Mouse (Mus musculus): ENCODE data around the gene Perm1.

Perm1 gene

DNA sequence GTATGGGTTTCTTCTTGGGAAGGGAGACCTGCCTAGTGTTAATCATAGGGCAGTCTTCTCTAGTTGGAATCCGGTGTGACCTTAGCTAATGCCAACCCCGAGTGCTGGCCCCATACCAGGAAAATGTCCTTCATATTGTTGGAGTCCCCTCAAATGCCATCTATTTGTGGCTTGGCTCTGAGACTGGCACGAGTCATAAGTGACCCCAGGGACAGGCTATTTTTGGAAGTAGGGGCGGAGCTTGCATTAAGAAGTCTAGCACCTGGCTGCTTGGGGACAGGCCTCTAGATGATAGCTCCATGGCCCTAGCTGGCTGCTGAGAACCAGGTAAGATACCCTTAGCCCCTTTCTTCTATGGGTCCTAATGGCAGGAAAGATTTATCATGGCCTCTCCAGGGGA is at the start of gene Perm1:
Gene Perm1 (plus strand): TSS at position 220 of the 400 bp plus-strand sequence.
- no peak for DNase-seq

DNA sequence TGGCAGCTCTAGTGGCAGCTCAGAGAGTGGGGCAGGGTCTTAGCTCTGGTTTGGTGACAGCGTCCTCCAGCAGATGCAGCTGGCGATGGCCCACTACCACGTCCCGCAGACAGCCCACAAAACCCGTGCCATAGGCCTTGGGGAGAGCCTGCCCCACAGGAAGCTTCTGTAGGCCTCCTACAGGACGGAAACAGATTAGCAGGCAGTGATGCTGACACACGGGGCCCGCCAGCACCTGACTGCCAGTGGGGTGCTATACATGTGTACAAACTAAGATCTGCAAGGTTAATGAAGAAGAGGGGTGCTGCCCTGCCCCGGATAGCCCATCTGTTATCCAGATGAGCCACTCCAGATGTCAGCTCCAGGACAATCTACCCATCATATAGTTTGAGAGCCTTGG is 49.2 kb upstream of the Perm1 start:
- DNase-seq = no peak

DNA sequence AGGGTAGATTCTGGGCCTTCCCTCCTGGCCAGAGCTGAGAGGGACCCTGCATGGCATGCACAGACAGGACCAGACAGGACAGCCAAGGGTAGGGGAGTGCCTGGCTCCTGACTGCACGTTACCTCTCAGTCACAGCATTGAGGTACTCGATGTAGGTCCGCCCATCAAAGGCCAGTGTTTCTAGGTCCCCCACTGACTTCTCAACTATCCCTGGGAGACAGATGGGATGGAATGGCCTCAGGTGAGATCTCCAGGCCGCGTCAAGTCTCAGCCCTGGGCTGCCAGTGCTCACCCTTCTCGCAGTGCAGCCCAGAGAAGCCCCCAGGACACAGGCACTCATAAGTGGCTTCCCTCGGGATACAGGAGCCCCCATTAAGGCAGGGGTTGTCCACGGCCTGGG is 47.1 kb upstream of the Perm1 start:
- DNase-seq = no peak

DNA sequence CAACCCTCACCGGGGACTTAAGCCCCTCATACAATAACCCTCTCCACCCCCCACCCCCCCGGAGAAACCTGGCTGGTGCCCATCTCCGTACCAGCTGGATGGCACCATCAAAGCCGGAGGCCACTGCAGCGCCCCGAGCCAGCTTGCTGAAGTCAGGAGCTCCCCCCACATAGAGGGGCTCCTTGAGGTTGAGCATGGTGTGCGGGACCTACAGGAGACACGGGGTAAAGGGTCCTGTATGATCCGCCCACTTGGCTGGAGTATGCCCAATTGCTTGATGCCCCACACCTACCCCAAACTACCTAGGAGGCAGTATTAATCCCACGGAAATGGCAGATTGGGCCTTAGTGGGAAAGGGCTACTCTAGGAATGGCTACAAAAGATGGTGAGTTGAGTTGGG is 46.5 kb upstream of the Perm1 start:
- DNase-seq = no peak

DNA sequence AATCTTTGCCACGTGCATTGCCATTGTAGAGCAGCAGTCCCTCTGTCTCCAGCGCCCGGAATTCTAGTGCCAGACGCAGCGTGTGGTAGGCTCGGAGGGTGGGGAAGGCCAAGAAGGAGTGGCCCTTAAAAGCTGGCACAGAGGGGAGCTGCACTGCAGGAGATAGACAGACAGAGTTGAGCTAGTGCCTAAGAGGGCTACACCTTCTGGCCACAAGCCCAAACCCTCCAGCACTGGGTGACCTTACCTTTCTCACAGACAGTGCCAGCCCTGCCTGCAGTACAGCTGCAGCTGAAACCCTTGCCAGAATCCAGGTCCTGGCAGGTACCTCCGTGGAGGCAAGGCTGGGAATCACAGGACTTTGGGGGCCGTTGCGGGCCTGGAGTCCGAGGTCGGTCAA is 43.8 kb upstream of the Perm1 start:
- DNase-seq = no peak

DNA sequence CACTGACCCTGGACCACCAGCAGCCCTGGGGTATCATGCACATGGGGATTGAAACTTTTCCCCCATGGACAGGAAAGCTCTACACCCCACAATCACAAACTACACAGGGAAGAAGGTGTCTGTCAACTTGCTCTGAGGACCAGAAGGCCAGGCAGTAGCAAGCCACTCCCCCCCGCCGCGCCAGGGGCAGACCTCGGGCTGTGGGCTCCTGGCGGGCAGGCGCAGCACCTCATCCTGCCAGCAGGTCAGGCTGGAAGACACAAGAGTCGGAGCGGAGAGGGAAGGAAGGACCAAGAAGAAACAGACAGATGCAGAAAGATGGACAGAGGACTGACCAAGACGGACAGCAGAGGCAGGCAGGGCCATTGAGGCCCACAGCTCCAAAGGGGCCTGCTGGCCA is 38.0 kb upstream of the Perm1 start:
- no peak for DNase-seq

DNA sequence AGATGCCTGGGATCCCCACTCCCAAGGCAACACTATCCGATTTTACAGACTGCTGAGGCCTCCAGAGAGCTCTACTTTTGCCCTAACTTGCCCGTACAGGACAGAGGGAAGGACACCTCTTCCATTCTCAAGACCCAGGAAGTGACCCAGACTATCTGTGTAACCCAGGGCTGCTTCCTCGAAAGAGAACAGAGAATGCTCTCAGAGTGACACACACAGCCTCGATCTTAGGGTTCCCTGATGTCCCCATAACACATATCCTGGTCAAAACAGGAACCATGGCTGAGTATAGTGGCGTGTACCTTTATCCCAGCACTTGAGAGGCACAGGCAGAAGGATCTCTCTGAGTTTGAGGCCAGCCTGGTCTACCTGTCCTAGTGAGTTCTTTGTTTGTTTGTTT is 31.9 kb upstream of the Perm1 start:
- DNase-seq = no peak

DNA sequence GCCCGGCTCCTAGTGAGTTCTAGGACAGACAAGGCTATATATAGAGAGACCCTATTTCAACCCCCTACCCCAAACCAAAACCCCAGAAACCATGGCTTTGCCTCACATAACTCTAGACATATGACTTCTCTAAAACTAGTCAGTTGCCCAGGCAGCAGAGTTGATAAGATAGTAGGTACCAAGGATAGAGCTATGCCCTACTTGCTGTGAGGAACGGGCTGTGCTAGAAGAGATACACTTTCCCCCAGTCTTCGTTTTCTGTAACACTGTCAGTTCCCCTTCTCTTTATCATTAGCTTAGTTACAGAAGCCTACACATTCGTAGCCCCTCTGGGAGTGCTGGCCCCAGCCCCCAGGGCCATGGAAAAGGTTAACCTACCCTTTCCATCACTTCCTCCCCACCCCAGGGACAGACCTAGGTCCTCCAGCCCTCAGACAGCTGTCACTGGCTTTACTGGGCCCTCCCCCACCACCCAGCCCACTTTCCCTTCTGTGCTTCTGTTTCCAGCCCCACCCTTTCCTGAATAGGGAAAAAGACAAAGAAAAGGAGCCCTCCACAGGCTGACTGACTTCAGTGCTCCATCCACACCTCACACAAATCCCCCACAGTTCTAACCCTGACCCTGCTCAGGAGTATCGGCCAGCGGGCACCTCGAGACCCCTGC is 31.2 kb upstream of the Perm1 start:
- DNase-seq = no peak

DNA sequence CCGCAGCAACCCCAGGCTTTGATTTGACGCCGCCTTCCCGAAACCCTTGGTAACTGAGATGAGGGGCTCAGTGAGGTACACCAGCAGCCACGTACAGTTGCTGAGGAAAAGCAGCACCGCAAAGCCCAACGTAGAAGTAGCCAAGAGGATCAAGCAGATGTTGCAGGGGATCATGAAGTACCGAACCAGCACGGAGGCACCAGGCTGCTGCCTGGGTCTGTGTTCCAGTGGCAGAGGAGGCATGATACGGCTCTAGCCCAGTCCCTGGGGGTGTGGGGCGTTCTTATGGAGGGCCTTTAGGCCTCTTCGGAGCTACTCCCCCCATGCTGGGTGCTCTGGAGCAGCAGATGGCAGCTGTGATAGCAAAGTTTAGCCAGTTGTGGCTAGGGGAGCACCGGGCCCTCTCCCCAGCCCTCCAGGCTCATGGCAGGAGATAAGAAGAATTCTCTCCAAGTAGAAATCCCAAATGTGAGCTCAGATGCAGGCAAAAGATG is 30.2 kb upstream of the Perm1 start:
- DNase-seq = peak; percentile 41

DNA sequence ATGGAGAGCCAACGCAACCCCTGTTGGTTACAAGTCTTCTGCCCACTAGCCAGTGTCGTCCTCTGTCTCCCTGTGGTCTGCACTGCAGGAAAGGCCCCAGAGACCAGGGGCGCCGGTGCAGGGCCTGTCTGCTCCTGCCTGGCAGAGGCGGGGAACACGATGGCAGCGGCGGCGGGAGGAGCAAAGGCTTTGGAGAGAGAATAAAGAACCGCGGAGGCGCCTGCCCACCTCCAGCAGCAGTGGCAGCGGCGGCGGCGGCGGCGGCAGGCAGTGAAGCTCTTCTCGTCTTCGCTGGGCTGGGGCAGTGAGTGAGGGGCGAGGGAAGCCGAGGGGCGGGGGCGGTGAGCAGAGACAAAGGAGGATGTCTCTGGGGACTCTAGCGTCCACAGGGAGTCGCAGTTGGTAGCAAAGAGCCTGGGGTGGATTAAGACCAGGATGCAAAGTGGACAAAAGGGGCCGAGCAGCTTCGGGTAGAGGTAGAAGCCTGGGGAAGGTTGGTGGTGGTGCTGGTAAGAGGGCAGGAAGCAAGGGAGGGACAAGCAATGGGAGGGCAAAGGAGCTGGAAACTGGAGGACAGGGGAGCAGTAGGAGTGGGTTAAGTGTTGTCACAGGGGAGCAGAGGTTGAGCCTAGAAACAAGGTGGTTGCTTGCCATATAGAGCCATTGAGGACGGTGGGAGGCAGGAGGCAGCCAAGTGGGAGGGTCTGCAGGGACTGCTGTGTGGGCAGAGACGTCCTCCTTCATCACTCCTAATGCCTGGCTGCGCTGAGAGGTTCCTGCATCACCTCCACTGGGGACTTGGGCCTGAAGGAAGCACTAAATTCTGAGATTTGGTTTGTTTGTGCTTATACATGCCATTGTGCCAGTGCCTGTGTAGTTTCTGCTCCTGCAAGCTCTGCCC is 29.5 kb upstream of the Perm1 start:
- DNase-seq = peak; percentile 71

DNA sequence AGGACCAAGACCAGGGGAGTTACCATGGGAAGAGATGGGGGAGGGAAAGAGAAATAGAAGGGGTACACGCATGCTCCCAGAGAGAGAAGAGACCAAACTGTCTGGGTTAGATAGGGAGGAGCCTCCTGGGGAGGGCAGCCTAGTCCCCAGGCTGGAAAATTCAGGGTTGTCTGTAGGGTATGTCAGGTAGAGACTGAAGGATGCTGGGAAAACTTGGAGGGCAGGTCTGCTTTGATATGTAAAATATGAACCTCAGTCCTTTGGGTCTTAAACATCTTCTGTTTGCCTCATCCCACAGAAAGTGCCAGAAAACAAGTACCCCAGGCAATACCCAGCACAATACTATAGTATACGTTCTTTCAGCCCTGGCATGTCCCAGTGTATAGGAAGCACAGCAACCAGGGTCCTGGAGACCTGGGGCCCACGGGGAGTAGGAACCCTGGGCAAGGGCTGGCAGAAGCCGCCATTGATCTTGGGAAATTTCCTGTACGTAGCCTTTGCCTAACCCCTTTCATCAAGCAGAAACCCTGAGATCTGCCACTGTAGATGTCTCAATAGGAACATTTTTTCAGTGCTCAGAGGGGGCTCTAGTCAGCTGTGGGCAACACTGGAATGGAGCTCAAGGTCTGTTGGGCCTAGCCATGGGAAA is 27.4 kb upstream of the Perm1 start:
- DNase-seq = no peak

DNA sequence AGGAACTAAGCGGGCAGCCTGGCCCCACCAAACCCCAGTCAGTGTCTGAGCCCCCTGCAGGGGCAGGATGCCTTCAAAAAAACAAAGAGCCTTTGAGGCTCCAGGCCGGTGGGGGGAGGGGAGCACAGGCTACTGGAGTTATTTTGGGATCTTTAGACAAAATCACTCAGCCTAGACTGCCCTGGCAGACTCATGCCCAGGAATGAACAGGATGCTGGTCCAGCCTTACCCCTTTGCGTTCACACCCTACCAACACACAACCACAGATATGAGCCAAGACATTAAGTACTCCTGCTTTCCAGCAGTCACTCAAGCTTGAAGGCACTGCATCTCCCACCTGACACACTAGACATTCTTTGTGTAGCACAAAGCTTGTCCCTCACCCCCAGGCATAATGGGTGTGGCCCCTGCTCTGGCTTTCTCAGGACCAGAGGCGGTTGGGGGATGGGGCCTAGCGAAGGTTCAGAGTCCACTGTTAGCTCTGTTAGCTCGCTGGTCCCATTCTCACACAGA is 26.8 kb upstream of the Perm1 start:
- DNase-seq = no peak

DNA sequence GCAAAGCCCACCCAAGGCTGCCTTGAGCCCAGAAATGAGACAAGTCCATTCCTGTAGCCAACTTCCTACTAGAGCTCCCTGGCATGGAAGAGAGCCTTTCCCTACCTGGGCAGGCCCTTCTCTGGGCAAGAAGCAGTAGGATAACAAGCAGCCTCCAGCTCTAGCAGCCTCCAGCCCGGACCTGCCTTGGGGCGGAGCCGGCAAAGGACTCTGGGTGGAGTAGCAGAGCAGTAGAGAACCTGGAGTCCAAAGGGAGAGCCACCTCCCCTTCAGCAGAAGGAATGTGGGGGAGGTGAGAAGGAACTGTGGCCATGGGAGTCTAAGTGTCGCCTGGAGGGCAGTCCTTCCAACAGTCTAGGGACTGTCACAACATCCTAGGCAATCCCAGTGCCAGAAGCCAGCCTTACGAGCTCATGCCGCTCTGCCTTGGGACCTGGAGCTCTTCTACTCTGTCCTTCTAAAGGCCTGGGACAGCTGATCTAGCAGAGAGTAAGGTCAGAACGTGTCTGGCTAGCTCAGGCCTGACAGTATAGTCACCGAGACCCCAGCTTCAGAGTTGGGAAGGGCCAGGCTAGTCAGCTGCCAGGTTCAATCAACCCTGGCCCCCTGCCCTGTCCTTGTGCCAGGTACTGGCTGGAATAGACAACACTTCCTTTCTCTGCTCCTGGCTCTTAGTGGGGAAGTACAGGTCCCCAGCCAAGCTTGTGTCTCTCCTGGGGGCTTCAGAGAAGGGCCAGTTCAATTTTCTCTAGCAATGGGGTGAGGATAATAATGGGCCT is 23.1 kb upstream of the Perm1 start:
- no peak for DNase-seq

DNA sequence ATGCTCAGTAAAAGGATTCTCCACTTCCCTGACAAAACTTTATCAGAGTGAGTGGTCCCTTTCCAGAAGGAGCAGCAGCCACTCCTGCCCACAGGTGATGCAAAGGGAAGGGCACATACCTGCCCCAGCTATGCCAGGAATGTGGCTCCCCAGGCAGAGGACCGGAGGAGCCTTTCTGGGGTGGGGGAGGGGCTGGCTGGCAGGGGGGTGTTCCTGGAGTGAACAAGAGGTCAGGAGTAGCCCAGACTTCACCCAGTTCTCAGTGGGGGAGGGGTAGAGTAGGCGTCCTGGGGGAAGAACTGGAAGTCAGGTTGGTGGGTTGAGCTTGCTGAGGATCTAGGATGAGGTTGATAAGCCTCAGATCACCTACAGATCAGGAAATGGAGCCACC is 22.5 kb upstream of the Perm1 start:
- no peak for DNase-seq

DNA sequence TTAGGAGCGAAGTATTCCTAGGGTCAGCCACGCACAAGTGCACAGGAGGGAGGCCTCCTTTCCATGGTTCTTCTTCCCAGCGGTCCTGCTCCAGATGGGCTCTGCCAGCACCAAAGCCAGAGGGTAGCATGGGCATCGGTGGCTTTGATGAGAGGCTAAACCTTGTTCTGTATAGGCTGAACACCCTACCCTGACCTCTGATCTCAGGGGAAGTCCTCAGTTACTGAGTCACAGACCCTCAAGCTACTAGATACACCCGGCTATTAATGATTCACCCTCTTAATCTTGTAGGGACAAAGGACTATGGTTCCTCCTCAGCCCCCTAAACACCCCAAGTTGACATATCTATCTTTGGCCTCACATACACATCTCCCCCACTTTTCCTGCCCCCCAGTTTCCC is 21.8 kb upstream of the Perm1 start:
- no peak for DNase-seq

DNA sequence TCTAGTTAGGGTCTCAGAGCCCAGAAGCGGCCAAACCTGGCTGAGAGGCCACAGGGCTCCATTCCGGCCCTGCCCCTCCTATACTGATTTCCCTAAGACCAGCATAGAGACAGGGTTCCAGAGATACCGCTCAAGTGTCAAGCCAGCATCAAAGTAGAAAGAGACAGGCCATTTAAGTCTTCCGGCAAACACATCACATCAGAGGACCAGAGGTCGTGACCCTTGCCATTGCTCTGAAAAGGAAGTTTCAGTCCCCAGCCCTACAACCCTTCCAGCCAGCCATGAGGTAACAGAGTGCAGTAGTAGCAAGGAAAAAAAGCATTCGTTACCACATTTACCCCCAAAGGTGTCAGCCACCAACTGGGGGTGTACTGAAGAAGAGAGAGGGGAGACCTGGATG is 21.3 kb upstream of the Perm1 start:
- DNase-seq = no peak

DNA sequence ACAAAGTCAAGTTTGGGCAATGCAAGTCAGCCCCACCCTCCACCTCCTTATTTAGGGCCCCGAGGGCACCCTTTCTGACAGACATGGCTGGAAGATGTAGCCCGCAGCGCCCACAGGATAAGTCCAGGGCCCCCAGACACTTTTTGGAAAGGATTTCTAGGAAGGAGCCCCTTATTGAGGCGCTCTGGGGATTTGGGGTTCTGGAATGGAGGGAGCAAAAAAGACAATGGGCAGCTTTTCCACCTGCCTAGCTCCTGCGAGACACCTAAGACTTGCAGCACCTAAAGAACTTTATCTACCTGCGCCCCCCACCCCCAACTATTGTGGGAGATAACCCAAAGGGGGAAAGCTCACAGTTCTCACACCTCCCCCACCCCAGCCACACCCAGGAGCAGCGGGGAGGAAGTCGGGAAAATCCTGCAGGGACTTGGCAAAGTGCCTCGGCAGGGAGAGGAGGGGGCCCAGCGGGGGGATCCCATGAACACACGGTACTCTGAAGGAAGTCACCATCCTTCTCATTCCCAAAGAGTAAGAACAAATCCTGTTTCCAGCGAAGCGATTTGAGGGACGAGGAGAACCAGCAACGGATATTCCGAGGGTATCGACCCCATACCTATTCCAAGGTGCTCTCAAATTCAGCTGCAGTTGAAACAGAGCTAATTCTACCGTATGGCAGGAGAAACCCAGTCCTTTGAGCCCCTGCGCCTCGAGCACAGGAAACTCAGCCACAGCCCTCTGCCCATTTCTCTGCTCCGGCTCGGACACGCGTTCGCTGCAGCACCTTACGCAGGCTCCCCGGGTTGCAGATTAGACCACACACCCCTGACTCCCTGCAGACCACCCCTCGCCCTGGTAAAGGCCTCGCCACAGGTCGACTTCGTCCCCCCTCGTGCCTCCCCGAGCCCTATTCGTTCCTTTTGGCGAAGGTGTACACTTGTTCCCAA is 19.5 kb upstream of the Perm1 start:
- DNase-seq = peak; percentile 24

DNA sequence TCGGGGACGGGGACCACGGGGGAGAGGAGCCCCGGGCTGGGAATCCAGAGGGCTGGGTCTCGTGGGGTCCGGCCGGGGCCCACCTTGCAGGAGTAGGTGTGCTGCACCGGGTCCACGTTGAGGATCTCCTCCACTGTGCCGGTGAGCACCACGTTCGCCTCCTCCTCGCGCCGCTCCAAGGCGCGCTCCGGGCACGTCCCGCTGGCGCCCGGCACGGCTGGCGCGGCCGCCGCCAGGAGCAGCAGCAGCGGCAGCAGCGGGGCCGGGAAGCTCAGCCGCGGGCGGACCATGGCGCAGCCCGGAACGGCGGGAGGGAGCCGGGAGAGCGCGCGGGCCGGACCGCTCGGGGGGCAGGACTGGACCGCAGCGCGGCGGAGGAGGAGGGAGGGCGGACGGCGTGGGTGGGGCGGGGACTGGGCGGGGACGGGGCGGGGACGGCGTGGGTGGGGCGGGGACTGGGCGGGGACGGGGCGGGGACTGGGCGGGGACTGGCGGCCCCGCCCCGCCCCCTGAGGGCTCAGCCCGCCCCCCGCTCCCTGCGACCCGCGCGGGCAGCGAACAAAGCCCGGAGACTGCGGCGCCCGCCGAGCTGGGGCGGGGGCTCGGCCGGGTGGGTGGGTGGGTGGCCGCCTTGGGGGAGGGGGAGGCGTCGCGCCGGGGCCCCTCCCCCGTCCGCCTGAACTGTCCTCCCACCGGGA is 18.4 kb upstream of the Perm1 start, which contains the start of gene Agrn:
Gene Agrn (minus strand): TSS at position 358 of the 698 bp plus-strand sequence.
- peak; percentile 67 for DNase-seq

DNA sequence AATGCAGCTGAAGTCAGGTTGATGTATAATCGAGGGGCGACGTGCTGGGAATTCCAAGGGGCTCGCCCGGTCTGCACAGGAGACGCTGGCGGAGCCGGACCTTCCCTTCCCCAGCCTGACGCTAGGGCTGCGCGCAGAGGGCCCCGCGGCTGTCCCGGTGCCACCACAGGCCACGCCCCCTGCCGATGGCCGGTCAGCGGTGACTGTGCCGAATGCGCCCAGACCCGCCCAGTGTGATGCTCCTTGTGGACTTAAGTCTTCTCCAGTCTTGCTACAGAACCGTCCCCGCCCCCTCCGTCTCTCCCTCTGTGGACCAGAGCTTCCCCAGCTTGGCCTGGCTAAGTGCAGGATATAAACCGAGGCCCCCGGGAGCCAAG is 17.9 kb upstream of the Perm1 start:
- DNase-seq = peak; percentile 74

DNA sequence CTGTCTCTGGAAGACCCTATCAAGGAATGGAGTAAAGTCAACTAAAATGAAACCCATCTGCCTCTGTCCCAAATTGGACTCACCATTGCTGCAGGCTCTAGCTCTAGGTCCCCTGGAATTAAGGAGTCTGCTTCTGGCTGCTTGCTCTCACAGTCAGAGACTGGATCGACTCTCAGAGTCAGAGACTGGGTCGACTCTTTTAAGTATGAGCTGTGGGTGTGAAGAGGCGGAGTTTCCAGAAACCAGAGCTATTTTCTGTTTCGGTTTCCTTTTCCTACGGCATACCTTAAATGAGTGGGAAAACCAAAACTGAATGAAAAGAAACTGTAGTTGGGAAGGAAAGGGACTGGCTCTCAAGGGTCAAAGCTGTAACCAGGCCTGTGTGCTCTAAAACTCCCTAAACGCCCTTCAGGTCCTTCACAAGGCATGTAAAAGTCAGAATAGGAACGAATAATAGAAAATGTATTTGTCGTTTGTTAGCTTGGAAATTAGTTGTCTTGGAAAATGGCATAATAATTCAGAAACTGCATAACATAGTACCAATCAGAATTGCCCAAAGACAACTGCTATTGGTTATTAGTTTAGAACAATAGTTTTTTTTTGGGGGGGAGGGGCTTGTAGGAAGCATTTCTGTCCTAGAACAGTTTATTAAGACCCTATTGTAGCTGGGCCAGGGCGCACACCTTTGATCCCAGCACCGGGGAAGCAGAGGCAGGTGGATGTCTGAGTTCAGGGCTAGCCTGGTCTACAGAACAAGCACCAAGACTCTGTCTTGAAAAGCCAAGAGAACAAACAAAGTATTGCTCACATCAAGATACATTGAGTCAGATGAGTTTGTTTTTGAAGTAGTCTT is 14.8 kb upstream of the Perm1 start, which contains the start of gene Isg15:
Gene Isg15 (minus strand): TSS at position 196 of the 853 bp plus-strand sequence.
- no peak for DNase-seq
